Mouse (Mus musculus) neutrophil, adult 5-6 weeks (primary cell): ENCODE data around the gene Lpin2. TPM values are rescaled to one million over a fixed set of nuclear protein-coding genes. Genes with fewer than 3 reads are reported as not detected.

ENCODE experiments used
- ATAC-seq: fragments of 151-379, 151-347 bp; 2 replicates; pipeline ENCODE4 v1.8.0; 2017; ENCODE audit warnings: mild to moderate bottlenecking, moderate TSS enrichment; ENCODE audit not compliant: insufficient number of reproducible peaks, poor library complexity, low FRiP score, severe bottlenecking; ENCODE audit errors: extremely low read depth
- total RNA-seq: library from RNA; stranded (forward); fragments of 200-1000 nt; gene quantifications from 2 replicates; pipeline ENCODE4 v1.2.3, GENCODE M21; 2017

Lpin2 gene
- total RNA-seq, 1 experiment from 2014 or later, result 135 TPM

- peak; percentile 28; the same call in 1 of the 2 replicates for ATAC-seq
Observed at GRCm38 (mm10) chr17:71282716-71283115, 100.4 kb downstream of the Lpin2 start.

GRCm38 (mm10) chr17:71283237-71283636 lies 100.9 kb downstream of the Lpin2 start:
- ATAC-seq, result no peak

DNA sequence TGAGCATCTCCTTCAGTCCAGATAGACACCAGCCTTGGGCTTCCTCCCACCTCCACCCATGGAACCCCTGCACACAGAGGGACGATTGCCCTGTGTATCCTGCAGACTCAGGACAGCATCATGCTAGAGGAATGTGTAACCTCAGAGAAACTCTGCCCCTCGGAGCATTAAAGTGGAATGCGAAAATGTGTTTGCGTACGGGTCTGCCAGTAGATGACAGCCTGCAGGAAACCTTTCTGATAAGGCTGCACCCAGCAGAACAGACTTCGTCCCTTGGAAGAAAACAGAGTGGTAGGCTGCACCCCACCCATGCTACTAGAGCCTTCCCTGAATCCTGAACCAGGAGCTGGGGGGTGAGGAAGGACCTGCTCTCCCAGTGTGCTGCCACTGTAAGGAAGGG lies 102.5 kb downstream of the Lpin2 start:
- ATAC-seq, result no peak

DNA sequence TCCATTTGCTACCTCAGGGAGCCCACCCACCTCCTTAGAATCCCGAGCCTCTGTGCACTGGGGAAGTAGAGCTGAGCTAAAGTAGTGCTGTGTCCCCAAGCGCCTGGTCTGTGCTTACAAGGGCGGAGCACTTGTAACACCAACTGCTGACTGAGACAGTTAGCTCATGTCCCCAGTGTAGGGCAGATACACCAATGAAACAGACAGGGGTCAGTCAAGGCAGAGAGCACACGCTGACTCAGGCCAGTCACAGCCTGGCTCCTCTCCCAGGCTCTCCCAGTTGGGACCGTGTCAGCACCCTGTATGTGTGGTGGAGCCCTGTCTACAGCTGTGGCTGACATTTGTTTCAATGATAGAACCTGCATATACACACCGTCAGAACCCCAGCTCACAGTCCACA lies 103.6 kb downstream of the Lpin2 start:
- ATAC-seq, result no peak

DNA sequence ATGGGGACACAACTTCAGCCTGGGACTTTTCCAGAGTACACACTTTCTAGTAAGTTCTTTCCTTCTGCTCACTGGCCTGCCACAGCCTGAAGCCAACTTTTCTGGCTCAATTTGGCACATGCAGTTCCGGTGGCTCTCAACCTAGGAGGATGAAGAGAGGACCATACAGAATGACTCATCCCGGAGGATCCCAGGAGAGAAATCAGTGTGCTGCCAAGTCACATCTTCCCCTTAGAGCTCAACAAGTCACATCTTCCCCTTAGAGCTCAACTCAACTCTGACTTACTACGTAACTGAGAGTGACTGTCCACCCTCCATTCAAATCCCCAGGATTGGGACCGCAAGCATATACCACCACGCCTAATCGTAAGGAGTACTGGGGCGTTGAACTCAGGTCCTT lies 105.2 kb downstream of the Lpin2 start:
- ATAC-seq, result no peak

- ATAC-seq, result peak; percentile 93
Observed at GRCm38 (mm10) chr17:71288145-71288758, 105.9 kb downstream of the Lpin2 start.

GRCm38 (mm10) chr17:71288808-71289548 lies 106.6 kb downstream of the Lpin2 start:
- ATAC-seq, result no peak

DNA sequence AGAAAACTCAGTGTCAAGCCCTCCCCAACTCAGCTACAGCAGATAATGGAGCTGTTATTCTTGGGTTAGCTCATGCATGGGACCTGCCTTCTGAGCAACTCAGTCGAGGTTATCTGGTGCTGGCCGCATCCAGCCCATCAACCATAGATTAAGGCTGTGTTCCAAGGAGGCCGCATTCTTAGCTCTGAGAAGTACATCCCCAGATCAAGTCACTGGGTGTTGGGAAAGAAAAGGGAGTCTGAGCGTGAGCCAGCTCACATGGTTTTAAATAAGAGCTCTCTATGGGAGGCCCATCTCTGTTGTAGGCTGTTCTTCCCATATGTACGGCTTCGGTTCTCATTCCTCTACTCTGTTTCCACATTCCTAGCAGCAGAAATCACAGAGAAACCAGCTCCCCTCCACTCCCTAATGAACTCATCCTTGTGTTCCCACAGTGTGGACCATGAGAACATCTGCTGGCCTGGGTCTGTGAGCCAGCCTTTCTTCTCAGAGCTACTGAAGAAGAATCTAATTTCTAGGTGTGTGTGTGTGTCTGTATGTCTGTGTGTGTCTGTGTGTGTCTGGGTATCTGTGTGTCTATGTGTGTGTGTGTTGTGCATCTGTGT lies 107.3 kb downstream of the Lpin2 start:
- no peak for ATAC-seq

DNA sequence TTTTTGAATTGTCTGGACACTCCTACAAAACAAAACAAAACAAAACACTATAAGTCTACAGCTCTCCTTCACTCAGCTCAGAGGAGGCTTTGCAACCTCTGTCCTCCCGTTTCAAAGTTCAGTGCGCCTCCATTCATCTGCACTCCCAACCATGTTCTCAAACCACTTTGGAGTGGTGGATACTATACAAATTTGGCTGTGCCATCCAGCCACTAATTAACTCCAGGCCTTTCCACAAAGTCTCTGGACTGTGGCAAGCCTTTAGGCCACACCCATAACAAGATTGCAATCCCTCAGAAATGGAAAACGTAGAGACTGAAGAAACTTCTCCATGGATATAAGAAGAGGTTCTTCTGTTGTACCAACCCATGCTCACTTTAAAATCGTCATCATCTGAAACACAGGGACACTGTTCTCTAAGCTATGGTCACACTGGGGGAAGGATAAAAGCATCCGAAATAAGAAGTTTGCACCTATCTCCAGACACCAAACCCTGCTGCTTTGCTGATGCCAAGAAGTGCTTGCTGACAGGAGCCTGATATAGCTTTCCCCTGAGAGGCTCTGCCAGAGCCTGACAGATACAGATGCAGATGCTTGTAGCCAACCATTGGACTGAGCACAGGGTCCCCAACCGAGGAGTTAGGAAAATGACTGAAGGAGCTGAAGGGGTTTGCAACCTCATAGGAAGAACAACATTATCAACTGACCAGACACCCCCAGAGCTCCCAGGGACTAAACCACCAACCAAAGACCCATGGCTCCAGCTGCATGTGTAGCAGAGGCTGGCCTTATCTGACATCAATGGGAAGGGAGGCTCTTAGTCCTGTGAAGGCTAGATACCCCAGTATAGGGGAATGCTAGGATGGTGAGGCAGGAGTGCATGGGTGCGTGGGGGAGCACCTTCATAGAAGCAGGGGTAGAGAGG lies 108.4 kb downstream of the Lpin2 start:
- ATAC-seq, result no peak

DNA sequence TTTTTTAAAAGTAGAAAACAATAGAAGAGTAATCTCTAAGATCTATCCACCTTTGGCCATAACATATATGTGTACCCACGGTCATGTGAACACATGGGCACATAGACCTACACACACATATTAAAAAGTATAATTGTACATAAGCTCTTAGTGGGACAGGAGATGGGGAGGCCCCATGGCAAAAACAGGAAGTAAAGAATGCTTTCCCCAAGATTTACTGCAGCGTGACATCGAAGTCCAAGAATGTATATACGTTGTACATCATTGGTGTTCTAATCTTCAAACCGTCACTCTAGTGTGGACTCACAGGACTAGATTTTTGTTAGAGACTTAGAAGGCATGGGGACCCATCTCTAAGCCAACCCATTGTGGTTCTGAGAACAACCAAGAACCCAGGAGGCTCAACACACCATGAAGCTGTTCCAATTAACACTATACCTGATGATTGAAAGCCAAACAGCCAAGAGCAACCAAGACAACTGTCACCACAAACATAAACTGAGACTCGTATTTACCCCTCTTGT lies 109.6 kb downstream of the Lpin2 start:
- no peak for ATAC-seq

GRCm38 (mm10) chr17:71292897-71293296 lies 110.5 kb downstream of the Lpin2 start:
- no peak for ATAC-seq

DNA sequence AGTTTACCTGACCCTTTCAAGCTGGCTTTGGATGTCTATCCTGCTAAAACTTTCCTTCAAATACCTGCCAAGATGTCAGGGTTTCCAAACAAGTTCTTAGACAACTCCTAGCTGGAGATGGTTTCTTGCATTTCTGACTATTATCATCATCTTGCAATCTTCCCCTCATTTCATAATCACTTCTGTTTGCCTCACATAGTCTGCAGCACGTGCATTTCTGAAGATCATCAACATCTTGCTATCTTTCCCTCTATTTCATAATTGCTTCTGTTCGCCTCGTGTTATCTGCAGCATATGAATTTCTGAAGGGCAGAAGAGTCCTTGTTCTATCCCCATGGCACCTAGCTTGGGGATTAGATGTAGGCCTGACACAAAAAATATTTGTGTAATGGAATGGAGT lies 112.2 kb downstream of the Lpin2 start:
- ATAC-seq, result no peak

Other genes with a start within 250 kb of the Lpin2 start
- 1.0 and 2.3 TPM in 2 replicates for gene Myom1, start 179.9 kb upstream of the Lpin2 start, total RNA-seq
- gene Myl12a, start 179.7 kb upstream of the Lpin2 start, total RNA-seq, result 159 and 183 TPM in 2 replicates
- gene Emilin2, start 129.4 kb downstream of the Lpin2 start, total RNA-seq, result 270 and 281 TPM in 2 replicates